Mouse (Mus musculus) liver, embryonic 14.5 days (tissue): Measurements from ENCODE around the gene Fam120a. TPM values are rescaled to one million over a fixed set of nuclear protein-coding genes. Genes with fewer than 3 reads are reported as not detected.

ENCODE experiments used
- ATAC-seq: fragments of 200-750 bp; cut with Nextera tagmentation; 2 replicates; pipeline ENCODE4 v1.8.0; 2017; ENCODE audit warnings: moderate number of reproducible peaks, mild to moderate bottlenecking, moderate library complexity; ENCODE audit not compliant: insufficient read depth
- DNase-seq, 3 experiments: peaks; one replicate each; pipeline ENCODE4 v3.0.0-alpha.2; 2012 to 2013; ENCODE audit warnings: low read depth in 3 of 3, low spot score in 3 of 3
- H3K27ac ChIP-seq: fragments of 300-500 bp; sonication (generic); 2 replicates; pipeline ENCODE4 v1.5.1; 2014; ENCODE audit warnings: moderate library complexity, mild to moderate bottlenecking, control low read depth, inconsistent platforms
- H3K27me3 ChIP-seq: fragments of 300-500 bp; sonication (generic); 2 replicates; pipeline ENCODE4 v1.6.1; 2014; ENCODE audit warnings: mild to moderate bottlenecking, low read length, moderate library complexity; ENCODE audit not compliant: control insufficient read depth, insufficient read depth
- H3K36me3 ChIP-seq: fragments of 300-500 bp; sonication (generic); replicated peaks from 2 replicates; pipeline ENCODE4 v1.6.1; 2014; ENCODE audit warnings: low read depth; ENCODE audit not compliant: control insufficient read depth, insufficient read depth
- H3K4me1 ChIP-seq, 2 experiments: fragments of 200-500 bp in 1 of 2; fragments of 300-500 bp in 1 of 2; sonication (generic) in 1 of 2; replicated peaks; 2 replicates each; pipeline ENCODE4 v1.6.1; 2012 to 2014; ENCODE audit warnings: antibody characterized with exemption in 1 of 2, inconsistent platforms in 1 of 2, low read length in 1 of 2; ENCODE audit not compliant: control insufficient read depth in 2 of 2, insufficient read depth in 2 of 2
- H3K4me2 ChIP-seq: fragments of 300-500 bp; sonication (generic); 2 replicates; pipeline ENCODE4 v1.6.1; 2014; ENCODE audit warnings: low read depth, mild to moderate bottlenecking, control low read depth, moderate library complexity
- H3K4me3 ChIP-seq, 2 experiments: fragments of 200-500 bp in 1 of 2; fragments of 300-500 bp in 1 of 2; sonication (generic) in 1 of 2; 2 replicates each; pipeline ENCODE4 v1.5.1; 2012 to 2014; ENCODE audit warnings: low read depth in 2 of 2, low read length in 2 of 2, mild to moderate bottlenecking in 2 of 2, control low read depth in 1 of 2, inconsistent platforms in 1 of 2, moderate library complexity in 1 of 2; ENCODE audit not compliant: insufficient read depth in 1 of 2
- H3K9ac ChIP-seq: fragments of 300-500 bp; sonication (generic); replicated peaks from 2 replicates; pipeline ENCODE4 v1.6.1; 2014; ENCODE audit warnings: mild to moderate bottlenecking, control low read depth, moderate library complexity
- H3K9me3 ChIP-seq: fragments of 300-500 bp; sonication (generic); 2 replicates; pipeline ENCODE4 v1.6.1; 2016; ENCODE audit warnings: low read length, mixed read lengths; ENCODE audit not compliant: control insufficient read depth
- CTCF ChIP-seq: IDR thresholded peaks from 2 replicates; pipeline ENCODE4 v1.5.1; 2016; ENCODE audit warnings: antibody characterized with exemption, low read depth, control low read depth
- EP300 ChIP-seq: IDR thresholded peaks from 2 replicates; pipeline ENCODE4 v1.6.1; 2016; ENCODE audit warnings: antibody characterized with exemption, low read depth
- WGBS: fragments of 180-500 bp; shearing (Covaris S2); extraction: QIAGEN DNeasy Blood & Tissue Kit; methylation state at CpG from one replicate; pipeline ENCODE4 v1.1.7; 2014; ENCODE audit not compliant: insufficient replicate concordance; 5-methylcytosine and 5-hydroxymethylcytosine counted together
- polyA plus RNA-seq, 2 experiments: library from polyadenylated mRNA; depleted of rRNA in 1 of 2; stranded (reverse) in 1 of 2; unstranded in 1 of 2; fragments of >200 nt; fragmentation: Nextera tagmentation in 1 of 2; extraction: Ambion mirVana in 1 of 2; gene quantifications; 2 replicates each; pipeline versions ENCODE4 v1.2.1 to v1.2.3; 2012 to 2014

Gene Fam120a
- polyA plus RNA-seq, 2 experiments, result 19.1 to 37.4 TPM

- 69% methylated on average over 7 of the region's 7 CpGs for WGBS
- H3K27ac ChIP-seq, result no peak overlapping the region
- H3K4me2 ChIP-seq, result no peak overlapping the region
- no peak for DNase-seq
- H3K36me3 ChIP-seq, result no peaks in the 10 kb centered on the region
- peaks cover 13 to 15% of the 10 kb centered on the region in 2 experiments for H3K4me1 ChIP-seq
- H3K9me3 ChIP-seq, result no peaks in the 10 kb centered on the region
- no peak for TF ChIP-seq EP300
- TF ChIP-seq CTCF, result no peak
- no peak overlapping the region for H3K9ac ChIP-seq
- ATAC-seq, result no peak
- no peaks in the 10 kb centered on the region for H3K27me3 ChIP-seq
- H3K4me3 ChIP-seq, result no peak overlapping the region
Measured at GRCm38 (mm10) chr13:48857246-48857932, 110.4 kb downstream of the Fam120a start.

GRCm38 (mm10) chr13:48853947-48854346 lies 113.9 kb downstream of the Fam120a start:
- Histone ChIP-seq H3K27ac (no peak overlapping the region; the same call in 1 of the 2 replicates), H3K9ac (no peak overlapping the region), H3K4me2 (peak overlapping the region; percentile 29), H3K4me3 (no peak overlapping the region), H3K9me3 (no peaks in the 10 kb centered on the region), H3K4me1 (peaks cover 13 to 18% of the 10 kb centered on the region in 2 experiments), H3K27me3 (no peaks in the 10 kb centered on the region), H3K36me3 (no peaks in the 10 kb centered on the region)
- DNase-seq (no peak), ATAC-seq (no peak)
- WGBS, result 53% methylated on average over 3 of the region's 3 CpGs
- TF ChIP-seq CTCF (no peak; the same call in 1 of the 2 replicates), EP300 (no peak)

GRCm38 (mm10) chr13:48853475-48853874 lies 114.3 kb downstream of the Fam120a start:
- H3K4me1 ChIP-seq, result peaks cover 13 to 18% of the 10 kb centered on the region in 2 experiments
- DNase-seq (peak in 1 of 3 experiments; percentile 45), ATAC-seq (peak; percentile 70)
- no peak overlapping the region for H3K4me3 ChIP-seq
- H3K9me3 ChIP-seq, result no peaks in the 10 kb centered on the region
- no peak overlapping the region; the same call in 1 of the 2 replicates for H3K27ac ChIP-seq
- H3K27me3 ChIP-seq, result no peaks in the 10 kb centered on the region
- H3K9ac ChIP-seq, result no peak overlapping the region
- no peaks in the 10 kb centered on the region for H3K36me3 ChIP-seq
- 2% methylated on average over 2 of the region's 2 CpGs for WGBS
- peak overlapping the region; percentile 29 for H3K4me2 ChIP-seq
- TF ChIP-seq CTCF (no peak), EP300 (0 out of 2 replicates have a peak, but pooled peaks have one; percentile 25)

GRCm38 (mm10) chr13:48852859-48853258 lies 115.0 kb downstream of the Fam120a start:
- no peak for DNase-seq
- Histone ChIP-seq H3K4me3 (no peak overlapping the region), H3K4me2 (no peak overlapping the region), H3K27me3 (no peaks in the 10 kb centered on the region), H3K9me3 (no peaks in the 10 kb centered on the region), H3K4me1 (peaks cover 13 to 18% of the 10 kb centered on the region in 2 experiments), H3K9ac (no peak overlapping the region), H3K27ac (no peak overlapping the region), H3K36me3 (no peaks in the 10 kb centered on the region)
- 38% methylated on average over 3 of the region's 3 CpGs for WGBS
- no peak for TF ChIP-seq EP300
- peak; percentile 53; the same call in 1 of the 2 replicates for TF ChIP-seq CTCF
- no peak for ATAC-seq

GRCm38 (mm10) chr13:48851719-48852118 lies 116.1 kb downstream of the Fam120a start:
- TF ChIP-seq EP300 (no peak), CTCF (no peak)
- ATAC-seq (no peak), DNase-seq (no peak)
- H3K4me2 ChIP-seq, result no peak overlapping the region
- WGBS, result 70% methylated on average over 5 of the region's 5 CpGs
- H3K36me3 ChIP-seq, result no peaks in the 10 kb centered on the region
- H3K9me3 ChIP-seq, result no peaks in the 10 kb centered on the region
- H3K9ac ChIP-seq, result no peak overlapping the region
- H3K4me1 ChIP-seq, result peaks cover 13 to 18% of the 10 kb centered on the region in 2 experiments
- no peaks in the 10 kb centered on the region for H3K27me3 ChIP-seq
- no peak overlapping the region for H3K4me3 ChIP-seq
- no peak overlapping the region for H3K27ac ChIP-seq
